Comparison of ENCODE assay signal across 9 mouse cellular contexts in the genomic region with DNA sequence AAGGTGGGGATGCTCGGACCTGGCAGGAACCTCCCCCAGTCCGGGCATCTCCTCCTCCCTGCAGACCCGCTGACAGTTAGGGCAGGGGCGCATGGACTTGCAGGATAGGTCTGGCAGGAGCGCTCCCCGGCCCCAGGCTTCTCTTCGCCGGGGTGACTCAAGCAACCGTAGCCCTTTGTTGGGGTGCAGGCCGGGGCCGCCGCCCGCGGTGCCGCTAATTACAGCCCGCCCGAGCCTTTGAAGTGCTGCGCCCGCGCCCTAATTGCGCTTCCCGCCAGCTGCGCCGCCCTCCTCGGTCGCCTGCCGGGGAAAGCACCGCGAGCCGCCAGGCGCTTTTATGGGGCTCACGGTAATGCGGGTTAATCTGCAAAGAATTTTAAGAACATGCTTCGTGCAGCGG. TPM values are rescaled to one million over a fixed set of nuclear protein-coding genes. Genes with fewer than 3 reads are reported as not detected.
DNase-seq lines count a peak whose midpoint lies in the region; ATAC-seq and TF ChIP-seq lines count a peak whose summit lies in the region.
"Had no signal": no experiment of that assay in that cellular context is flagged by ENCODE, and none has a peak within 500 bp of the region (broad histone marks: within the 10 kb centered on the region; RNA-seq: fewer than 3 reads in every experiment).

No protein-coding gene starts in this region.

- no peaks in the 10 kb centered on the region for H3K9me3 ChIP-seq in kidney, postnatal 0 days (replicated peaks; ENCODE audit: low read length)
- no peaks in the 10 kb centered on the region for H3K9me3 ChIP-seq in embryonic facial prominence, embryonic 12.5 days
- no peaks in the 10 kb centered on the region; the same call in 1 of the 2 replicates for H3K9me3 ChIP-seq in limb, embryonic 11.5 days (ENCODE audit: control insufficient read depth, low read length)

- 0 out of 2 replicates have a peak, but pooled peaks cover 6% of the 10 kb centered on the region for H3K4me1 ChIP-seq in kidney, postnatal 0 days (replicated peaks; ENCODE audit: insufficient read depth, low read length)
- no peaks in the 10 kb centered on the region for H3K4me1 ChIP-seq in kidney, adult 2 months (ENCODE audit: control insufficient read depth, insufficient read depth, low read length)
- H3K4me1 ChIP-seq in embryonic facial prominence, embryonic 12.5 days = peaks cover 14% of the 10 kb centered on the region; the same call in 1 of the 2 replicates
- peaks cover 23% of the 10 kb centered on the region for H3K4me1 ChIP-seq in limb, embryonic 11.5 days (ENCODE audit: control insufficient read depth, insufficient read depth, low read length)

- no peak overlapping the region for H3K27ac ChIP-seq in kidney, postnatal 0 days
- H3K27ac ChIP-seq in kidney, adult 2 months (ENCODE audit: insufficient read depth, low read depth, low read length) = no peak overlapping the region
- 0 out of 2 replicates have a peak overlapping the region, but pooled peaks have one; percentile 7 for H3K27ac ChIP-seq in embryonic facial prominence, embryonic 12.5 days
- H3K27ac ChIP-seq in limb, embryonic 11.5 days (replicated peaks; ENCODE audit: low read depth, low read length) = no peak overlapping the region
- H3K27ac ChIP-seq in left cerebral cortex, adult 2 months = no peak overlapping the region

- H3K4me2 ChIP-seq in kidney, postnatal 0 days (ENCODE audit: low read length) = peak overlapping the region; percentile 44
- peak overlapping the region; percentile 76 for H3K4me2 ChIP-seq in embryonic facial prominence, embryonic 12.5 days (replicated peaks)
- peak overlapping the region; percentile 82 for H3K4me2 ChIP-seq in limb, embryonic 11.5 days (ENCODE audit: low read depth, severe bottlenecking)

- no peak for ATAC-seq in kidney, postnatal 0 days (replicated peaks; ENCODE audit: low FRiP score, low read depth)
- no peak for ATAC-seq in embryonic facial prominence, embryonic 12.5 days (ENCODE audit: insufficient number of reproducible peaks, insufficient read depth, low FRiP score, low TSS enrichment)
- ATAC-seq in limb, embryonic 11.5 days (ENCODE audit: insufficient number of reproducible peaks, low FRiP score, low TSS enrichment, low read depth) = no peak

- intact Hi-C loops in left cerebral cortex, adult 2 months (cut with DNase I) = no loop called here

- peaks cover 19% of the 10 kb centered on the region for H3K27me3 ChIP-seq in kidney, postnatal 0 days (ENCODE audit: insufficient read depth, low read length)
- H3K27me3 ChIP-seq in kidney, adult 2 months (replicated peaks; ENCODE audit: control insufficient read depth, insufficient read depth, low read length) = peaks cover 3% of the 10 kb centered on the region; the same call in 1 of the 2 replicates
- peaks cover 41% of the 10 kb centered on the region for H3K27me3 ChIP-seq in embryonic facial prominence, embryonic 12.5 days
- peaks cover 14% of the 10 kb centered on the region for H3K27me3 ChIP-seq in limb, embryonic 11.5 days (ENCODE audit: control insufficient read depth, insufficient read depth, low read length)

- DNase-seq in kidney, postnatal 0 days (ENCODE audit: low spot score) = no peak
- no peak for DNase-seq in kidney, adult 2 months
- peak; percentile 75 for DNase-seq in limb, embryonic 11.5 days (ENCODE audit: low spot score)
- peak; percentile 74 for DNase-seq in retina, postnatal 1 day
- no peak for DNase-seq in left cerebral cortex, adult 2 months (ENCODE audit: extremely low spot score in 1 of 2, low spot score in 2 of 2)
- DNase-seq in cerebellum, adult 18-20 months = no peak
- DNase-seq in layer of hippocampus, postnatal 36 days = no peak

- WGBS in kidney, postnatal 0 days = 0% methylated on average over 32 of the region's 35 CpGs
- WGBS in kidney, adult 2 months = under 1% methylated on average over 35 of the region's 35 CpGs
- under 1% methylated on average over 35 of the region's 35 CpGs for WGBS in embryonic facial prominence, embryonic 12.5 days
- WGBS in limb, embryonic 11.5 days = under 1% methylated on average over 35 of the region's 35 CpGs

- H3K4me3 ChIP-seq in kidney, postnatal 0 days (replicated peaks; ENCODE audit: low read depth, low read length) = 0 out of 2 replicates have a peak overlapping the region, but pooled peaks have one; percentile 18
- H3K4me3 ChIP-seq in kidney, adult 2 months (ENCODE audit: insufficient read depth, low read depth, low read length) = no peak overlapping the region
- peak overlapping the region; percentile 37 for H3K4me3 ChIP-seq in embryonic facial prominence, embryonic 12.5 days
- peak overlapping the region; percentile 29 for H3K4me3 ChIP-seq in limb, embryonic 11.5 days (ENCODE audit: low read depth, low read length)
- H3K4me3 ChIP-seq in left cerebral cortex, adult 2 months = no peak overlapping the region

- no peak for TF ChIP-seq CTCF in kidney, postnatal 0 days (IDR thresholded peaks at IDR 0.05; ENCODE audit: low read depth)
- no peak for TF ChIP-seq CTCF in kidney, adult 2 months (conservative IDR thresholded peaks at IDR 0.05; ENCODE audit: insufficient read depth, insufficient read length, low read depth, low read length)
- no peak for TF ChIP-seq CTCF in left cerebral cortex, adult 2 months (IDR thresholded peaks at IDR 0.05)

- no peaks in the 10 kb centered on the region for H3K36me3 ChIP-seq in kidney, postnatal 0 days (ENCODE audit: insufficient read depth, low read length)
- no peaks in the 10 kb centered on the region for H3K36me3 ChIP-seq in kidney, adult 2 months (ENCODE audit: control insufficient read depth, insufficient read depth, low read length)
- no peaks in the 10 kb centered on the region for H3K36me3 ChIP-seq in embryonic facial prominence, embryonic 12.5 days
- H3K36me3 ChIP-seq in limb, embryonic 11.5 days (ENCODE audit: control insufficient read depth, insufficient read depth, low read length) = no peaks in the 10 kb centered on the region

- no peak for TF ChIP-seq POLR2A in kidney, adult 2 months (IDR thresholded peaks at IDR 0.05; ENCODE audit: low read depth, low read length)

- H3K9ac ChIP-seq in kidney, postnatal 0 days (ENCODE audit: low read depth, low read length) = no peak overlapping the region
- peak overlapping the region; percentile 41; the same call in 1 of the 2 replicates for H3K9ac ChIP-seq in embryonic facial prominence, embryonic 12.5 days
- peak overlapping the region; percentile 37 for H3K9ac ChIP-seq in limb, embryonic 11.5 days (ENCODE audit: low read length)

RNA-seq across cellular contexts. Expression of a gene that starts 8.8 kb away (rescaled TPM):
- 0.41 and 0.43 TPM in 2 replicates for polyA plus RNA-seq in kidney, postnatal 0 days (2015; fragmentation: Nextera tagmentation; extraction: Ambion mirVana)
- polyA plus RNA-seq in kidney, adult 2 months (2012; rRNA removed) = 0.86 and 1.2 TPM in 2 replicates
- 0.32 and 0.69 TPM in 2 replicates for polyA plus RNA-seq in embryonic facial prominence, embryonic 12.5 days (2016; fragmentation: Nextera tagmentation; extraction: Ambion mirVana)
- polyA plus RNA-seq in limb, embryonic 11.5 days (2014; fragmentation: Nextera tagmentation; extraction: Ambion mirVana) = 0.45 and 0.84 TPM in 2 replicates
- under 1 TPM; 0.18 to 0.21 TPM for total RNA-seq in left cerebral cortex, adult 2 months (2021)
- not detected for total RNA-seq in layer of hippocampus, postnatal 36 days (2021)

RNA-seq across cellular contexts. Expression of a gene that starts 13.0 kb away (rescaled TPM):
- polyA plus RNA-seq in kidney, postnatal 0 days (2015; fragmentation: Nextera tagmentation; extraction: Ambion mirVana) = not detected in 2 replicates
- not detected in 2 replicates for polyA plus RNA-seq in kidney, adult 2 months (2012; rRNA removed)
- not detected in 2 replicates for polyA plus RNA-seq in embryonic facial prominence, embryonic 12.5 days (2016; fragmentation: Nextera tagmentation; extraction: Ambion mirVana)
- polyA plus RNA-seq in limb, embryonic 11.5 days (2014; fragmentation: Nextera tagmentation; extraction: Ambion mirVana) = not detected in 2 replicates
- total RNA-seq in left cerebral cortex, adult 2 months (2021) = not detected
- not detected for total RNA-seq in layer of hippocampus, postnatal 36 days (2021)
- polyA plus RNA-seq: gonadal fat pad, adult 2 months had no signal

RNA-seq across cellular contexts. Expression of a gene that starts 19.5 kb away (rescaled TPM):
- polyA plus RNA-seq in kidney, postnatal 0 days (2015; fragmentation: Nextera tagmentation; extraction: Ambion mirVana) = not detected in 2 replicates
- not detected in 2 replicates for polyA plus RNA-seq in kidney, adult 2 months (2012; rRNA removed)
- polyA plus RNA-seq in embryonic facial prominence, embryonic 12.5 days (2016; fragmentation: Nextera tagmentation; extraction: Ambion mirVana) = not detected in 2 replicates
- polyA plus RNA-seq in limb, embryonic 11.5 days (2014; fragmentation: Nextera tagmentation; extraction: Ambion mirVana) = not detected in 2 replicates
- total RNA-seq in left cerebral cortex, adult 2 months (2021) = not detected
- not detected for total RNA-seq in layer of hippocampus, postnatal 36 days (2021)
- polyA plus RNA-seq: gonadal fat pad, adult 2 months had no signal

RNA-seq across cellular contexts. Expression of a gene that starts 28.9 kb away (rescaled TPM):
- polyA plus RNA-seq in kidney, postnatal 0 days (2015; fragmentation: Nextera tagmentation; extraction: Ambion mirVana) = not detected in 2 replicates
- polyA plus RNA-seq in kidney, adult 2 months (2012; rRNA removed) = not detected in 2 replicates
- polyA plus RNA-seq in embryonic facial prominence, embryonic 12.5 days (2016; fragmentation: Nextera tagmentation; extraction: Ambion mirVana) = not detected in 2 replicates
- not detected in 2 replicates for polyA plus RNA-seq in limb, embryonic 11.5 days (2014; fragmentation: Nextera tagmentation; extraction: Ambion mirVana)
- total RNA-seq in left cerebral cortex, adult 2 months (2021) = not detected
- total RNA-seq in layer of hippocampus, postnatal 36 days (2021) = not detected
- polyA plus RNA-seq: gonadal fat pad, adult 2 months had no signal

RNA-seq across cellular contexts. Expression of a gene that starts 33.7 kb away (rescaled TPM):
- polyA plus RNA-seq in kidney, postnatal 0 days (2015; fragmentation: Nextera tagmentation; extraction: Ambion mirVana) = not detected in 2 replicates
- not detected in 2 replicates for polyA plus RNA-seq in kidney, adult 2 months (2012; rRNA removed)
- not detected in 2 replicates for polyA plus RNA-seq in embryonic facial prominence, embryonic 12.5 days (2016; fragmentation: Nextera tagmentation; extraction: Ambion mirVana)
- polyA plus RNA-seq in limb, embryonic 11.5 days (2014; fragmentation: Nextera tagmentation; extraction: Ambion mirVana) = not detected in 2 replicates
- not detected for total RNA-seq in left cerebral cortex, adult 2 months (2021)
- total RNA-seq in layer of hippocampus, postnatal 36 days (2021) = not detected
- polyA plus RNA-seq: gonadal fat pad, adult 2 months had no signal

Comparison
In these comparisons a context has a peak if more than half of its experiments do, and no peak if none do; other contexts are left out.
1. H3K4me3 ChIP-seq: peak in kidney, postnatal 0 days (single experiment), embryonic facial prominence, embryonic 12.5 days (single experiment) and limb, embryonic 11.5 days (single experiment); none in kidney, adult 2 months (single experiment) and left cerebral cortex, adult 2 months (single experiment).
2. DNase-seq: peak in limb, embryonic 11.5 days (single experiment) and retina, postnatal 1 day (single experiment); none in kidney, postnatal 0 days (single experiment), kidney, adult 2 months (single experiment), left cerebral cortex, adult 2 months (0 of 2), cerebellum, adult 18-20 months (0 of 2) and layer of hippocampus, postnatal 36 days (0 of 2).
3. Peak in every context shown above with its lines, with median percentiles within 50 percentile points of each other: H3K4me2 ChIP-seq.